Mouse (Mus musculus) spleen, postnatal 4 days (tissue): ENCODE measurements around the gene Dctn1.

Source experiments
- DNase-seq, 2 experiments: peaks; one replicate each; pipeline ENCODE4 v3.0.0; 2022; ENCODE audit warnings: low spot score in 2 of 2

The Dctn1 gene

GRCm38 (mm10) chr6:83165607-83166242 lies at the start of gene Dctn1:
Gene Dctn1, plus strand, starts transcription at chr6:83165920.
- DNase-seq: peak; percentile 94 to 98

- peak in 1 of 2 experiments; percentile 64 for DNase-seq
Measured at GRCm38 (mm10) chr6:83116373-83117164, 49.2 kb upstream of the Dctn1 start.

DNA sequence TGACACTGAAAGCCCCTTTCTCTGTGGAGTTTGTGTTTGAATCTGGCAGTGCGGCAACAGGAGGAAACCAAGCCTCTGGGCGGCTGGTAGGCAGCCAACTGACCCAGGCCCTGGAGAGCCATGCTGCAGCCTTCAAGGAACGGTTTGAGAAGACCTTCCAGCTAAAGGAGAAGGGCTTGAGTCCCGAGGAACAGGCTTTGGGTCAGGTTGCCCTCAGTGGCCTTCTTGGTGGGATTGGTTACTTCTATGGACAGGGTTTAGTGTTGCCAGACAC lies 48.6 kb upstream of the Dctn1 start:
- peak in 1 of 2 experiments; percentile 59 for DNase-seq

DNA sequence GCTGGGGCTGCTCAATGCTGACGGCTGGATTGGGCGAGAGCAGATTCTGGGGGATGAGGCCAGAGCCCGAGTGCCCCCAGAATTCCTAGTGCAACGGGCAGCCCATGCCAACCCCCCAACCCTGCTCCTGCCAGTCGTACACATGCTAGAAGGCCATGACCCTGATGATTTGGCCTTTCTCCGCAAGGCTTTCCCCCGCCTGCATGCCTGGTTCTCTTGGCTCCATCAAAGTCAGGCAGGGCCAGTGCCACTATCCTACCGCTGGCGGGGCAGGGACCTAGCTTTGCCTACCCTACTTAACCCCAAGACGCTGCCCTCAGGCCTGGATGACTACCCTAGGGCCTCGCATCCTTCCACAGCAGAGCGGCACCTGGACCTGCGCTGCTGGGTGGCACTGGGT lies 48.1 kb upstream of the Dctn1 start:
- DNase-seq: no peak

- no peak for DNase-seq
Measured at GRCm38 (mm10) chr6:83118369-83118768, 47.4 kb upstream of the Dctn1 start.

DNA sequence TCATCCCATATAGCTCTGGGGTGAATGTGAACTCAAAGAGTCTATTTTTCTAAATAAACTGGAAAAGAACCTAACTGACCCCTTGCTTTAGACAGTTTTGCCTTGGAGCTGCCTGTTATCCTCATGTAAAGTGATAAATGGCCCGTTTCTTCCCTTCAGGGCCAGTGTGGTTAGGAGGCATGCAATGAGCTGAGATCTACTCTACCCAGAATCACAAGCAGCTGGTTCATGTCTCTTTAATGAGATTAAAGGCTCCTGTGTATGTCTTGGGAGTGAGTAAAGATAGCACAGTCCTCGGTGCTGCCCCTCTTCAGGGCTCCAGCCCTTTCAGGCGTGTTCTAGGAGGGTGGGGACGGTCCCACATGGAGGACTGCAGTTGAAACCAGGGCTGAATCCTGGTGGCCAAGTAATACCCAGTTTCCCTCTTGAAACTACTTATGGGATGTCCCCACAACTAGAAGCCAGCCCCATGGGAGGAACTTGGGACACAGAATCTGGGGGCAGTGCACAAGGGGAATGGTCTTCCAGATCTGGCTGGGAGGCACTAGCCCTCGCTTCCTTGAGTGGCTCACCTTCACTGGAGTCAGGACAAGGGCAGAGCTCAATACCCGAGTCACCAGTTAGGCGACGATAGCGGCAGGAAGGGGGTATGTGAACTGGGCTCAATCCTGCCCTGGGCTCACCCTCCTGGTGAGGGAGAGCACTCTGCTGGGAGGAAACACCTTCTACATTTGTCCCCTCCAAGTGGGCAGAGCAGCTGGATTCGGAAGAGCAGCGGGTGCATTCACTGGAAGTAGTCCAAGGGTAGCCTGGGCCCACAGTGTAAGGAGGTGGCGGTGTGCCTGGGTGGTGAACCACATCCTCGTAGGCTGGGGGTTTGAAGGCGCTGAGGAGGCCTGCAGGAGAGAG lies 46.6 kb upstream of the Dctn1 start:
- DNase-seq: no peak

- DNase-seq: peak in 1 of 2 experiments; percentile 32
Measured at GRCm38 (mm10) chr6:83119734-83120051, 46.0 kb upstream of the Dctn1 start.

GRCm38 (mm10) chr6:83120930-83121862 lies 44.5 kb upstream of the Dctn1 start, which contains the start of gene Wbp1:
Gene Wbp1, minus strand, starts transcription at chr6:83121559.
- peak; percentile 89 to 91 for DNase-seq

DNA sequence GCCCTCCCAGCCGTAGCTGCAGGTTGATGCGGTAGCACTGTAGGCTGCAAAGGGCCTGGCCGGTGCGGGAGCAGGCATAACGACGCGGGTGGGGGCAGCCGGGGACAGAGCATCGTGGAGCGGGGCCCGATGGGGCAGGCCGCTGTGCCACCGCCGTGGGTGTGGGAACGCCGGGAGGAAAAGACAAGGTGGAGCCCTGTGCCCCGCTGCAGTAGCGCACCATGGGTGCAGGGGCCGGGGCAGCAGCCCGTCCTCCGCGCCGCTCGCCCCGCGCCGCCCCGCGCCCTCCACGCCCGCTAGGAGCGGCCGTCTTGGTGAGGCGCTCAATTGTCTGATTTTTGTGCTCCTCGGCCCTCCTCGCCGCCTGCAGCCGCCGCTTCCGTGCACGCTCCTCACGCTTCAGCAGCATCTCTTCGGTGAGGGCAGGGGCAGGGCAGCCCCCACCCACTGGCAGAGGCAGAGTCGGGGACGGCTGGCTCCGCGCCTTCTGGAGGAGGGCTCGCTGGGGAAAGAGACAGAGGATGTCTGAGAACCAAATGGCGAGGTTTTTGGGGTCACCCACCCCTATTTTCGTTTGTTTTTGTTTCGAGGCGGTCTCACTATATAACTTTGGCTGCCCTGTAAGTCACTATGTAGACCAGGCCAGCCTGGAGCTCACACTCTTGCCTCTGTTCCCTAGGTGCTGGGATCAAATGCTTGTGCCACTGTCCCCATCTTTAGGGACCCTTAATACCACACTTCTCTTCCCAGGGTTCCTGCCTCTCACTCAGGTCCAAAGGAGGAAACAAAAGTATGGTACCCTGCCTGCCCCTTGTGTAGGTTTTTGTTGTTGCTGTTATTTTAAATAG lies 43.6 kb upstream of the Dctn1 start:
- peak in 1 of 2 experiments; percentile 86 for DNase-seq

DNA sequence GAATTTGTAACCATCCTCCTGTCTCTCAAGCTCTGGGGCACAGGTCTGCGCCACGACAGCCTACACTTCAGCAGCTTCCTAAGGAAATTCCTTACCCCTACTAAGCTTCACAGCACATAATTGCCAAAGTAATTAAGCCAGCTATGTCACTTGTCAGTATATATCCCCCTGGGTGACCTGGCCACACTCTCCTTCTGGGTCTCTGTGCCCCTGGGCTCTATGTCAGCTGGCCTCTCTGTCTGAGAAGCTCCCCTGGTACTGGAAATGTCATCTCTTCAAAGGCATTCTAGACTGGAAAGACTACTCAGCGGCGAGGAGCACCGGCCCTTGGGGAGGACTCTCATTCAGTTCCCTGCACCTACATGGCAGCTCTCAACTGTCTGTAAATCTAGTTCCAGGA lies 42.8 kb upstream of the Dctn1 start:
- DNase-seq: no peak

DNA sequence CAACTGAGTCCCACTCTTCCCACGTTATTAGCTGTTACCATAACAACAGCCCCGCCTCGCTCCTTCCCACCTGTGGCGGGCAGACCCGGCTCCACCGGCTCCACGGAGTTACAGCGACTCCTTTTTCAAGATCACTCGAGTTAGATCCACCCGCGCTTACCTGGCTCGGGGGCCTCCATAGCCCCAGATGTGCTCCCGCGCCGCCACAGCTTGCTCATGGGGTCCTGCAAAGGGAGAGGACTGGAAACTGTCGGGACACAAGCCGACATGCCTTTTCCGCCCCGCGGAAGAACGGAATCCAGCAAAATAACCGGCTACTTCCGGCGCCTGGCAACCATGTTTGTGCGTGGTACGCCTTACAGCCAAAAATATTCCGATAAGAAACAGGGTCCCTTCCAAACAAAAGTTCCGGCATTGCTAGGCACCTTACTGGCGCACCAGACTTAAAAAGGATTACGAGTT lies 40.8 kb upstream of the Dctn1 start:
- peak; percentile 89 to 92 for DNase-seq

- no peak for DNase-seq
Measured at GRCm38 (mm10) chr6:83125331-83125730, 40.4 kb upstream of the Dctn1 start, which contains the start of gene Ino80b. Gene Ino80b, minus strand, starts transcription at chr6:83125431.

GRCm38 (mm10) chr6:83127419-83127818 lies 38.3 kb upstream of the Dctn1 start:
- no peak for DNase-seq

GRCm38 (mm10) chr6:83131469-83132034 lies 34.2 kb upstream of the Dctn1 start:
- no peak for DNase-seq

DNA sequence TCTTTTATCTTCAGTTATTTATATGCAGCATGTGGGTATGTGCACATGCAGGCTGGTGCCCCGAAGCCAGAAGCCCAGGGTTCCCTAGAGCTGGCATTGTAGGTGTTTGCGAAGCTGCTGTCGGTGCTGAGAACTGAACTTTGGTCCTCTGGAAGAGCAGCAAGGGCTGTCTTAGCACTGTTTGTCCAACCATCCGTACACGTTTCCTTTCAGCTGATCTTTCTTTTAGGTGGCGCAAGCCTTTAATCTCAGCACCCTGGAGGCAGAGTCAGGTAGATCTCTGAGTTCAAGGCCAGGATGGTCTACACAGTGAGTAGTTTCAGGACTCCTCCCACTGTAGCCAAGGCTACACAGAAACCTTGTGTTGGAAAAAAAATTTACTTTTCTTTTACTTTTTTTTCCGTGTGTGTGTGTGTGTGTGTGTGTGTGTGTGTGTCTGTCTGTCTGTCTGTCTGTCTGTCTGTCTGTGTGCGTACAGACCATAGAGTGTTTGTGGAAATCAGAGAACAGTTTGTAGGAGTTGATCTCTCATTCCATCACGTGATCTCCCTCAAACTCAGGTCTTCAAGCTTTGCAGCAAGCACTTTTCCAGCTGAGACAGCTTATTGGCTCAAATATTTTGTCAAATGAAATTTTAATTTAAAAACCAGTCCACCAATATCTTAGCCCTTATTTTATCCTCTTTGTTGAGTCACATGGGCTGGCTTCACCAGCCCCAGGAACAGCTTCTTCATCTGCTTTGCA lies 33.4 kb upstream of the Dctn1 start:
- DNase-seq: no peak

DNA sequence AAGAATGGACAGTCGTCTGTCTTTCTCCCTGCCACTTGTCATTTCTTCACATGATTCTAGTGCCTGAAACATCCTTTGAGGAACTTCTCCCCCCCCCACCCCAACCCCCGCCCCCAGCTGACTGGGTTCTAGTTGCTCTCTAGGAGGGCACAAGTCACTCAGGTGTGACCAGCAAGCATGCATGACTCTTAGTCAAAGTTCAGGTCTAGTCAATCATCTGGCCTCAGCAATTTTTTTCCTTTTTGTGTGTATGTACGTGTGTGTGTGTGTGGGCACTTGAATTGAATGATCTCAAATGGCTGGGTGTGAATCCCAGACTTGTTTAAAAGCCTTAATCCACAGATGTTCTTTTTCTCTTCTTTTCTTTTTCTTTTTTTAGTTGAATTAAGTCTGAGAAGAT lies 31.5 kb upstream of the Dctn1 start:
- DNase-seq: no peak

DNA sequence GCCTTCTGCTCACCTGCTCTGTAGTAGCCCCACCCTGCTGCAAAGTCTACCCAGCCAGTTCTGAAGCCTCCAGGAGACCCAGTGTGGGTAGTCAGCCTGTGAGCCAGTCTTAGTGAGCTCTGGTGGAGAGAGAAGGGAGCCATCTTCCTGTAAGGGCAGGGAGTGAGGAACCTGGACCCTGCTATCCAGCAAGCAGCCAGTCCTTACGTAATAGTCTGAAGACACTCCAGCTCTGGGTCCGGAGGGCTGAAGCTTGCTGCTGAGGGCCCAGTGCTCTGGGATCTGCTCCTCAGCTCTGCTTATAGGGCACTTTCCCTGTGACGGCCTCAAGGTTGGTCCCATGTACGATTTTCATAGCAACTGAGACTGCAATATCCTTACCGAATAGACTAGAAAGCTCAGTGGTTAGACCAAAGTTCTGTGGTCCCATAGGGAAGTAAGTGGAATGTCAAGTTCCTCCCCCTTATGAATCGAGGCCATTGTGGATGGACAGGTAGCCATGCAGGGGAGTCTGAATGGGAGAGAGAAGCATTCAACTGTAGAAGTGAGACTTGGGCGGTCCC lies 30.7 kb upstream of the Dctn1 start, which contains the start of gene Rtkn:
TSS of gene Rtkn (plus strand) at position 513 of the 563 bp plus-strand sequence.
- DNase-seq: no peak

DNA sequence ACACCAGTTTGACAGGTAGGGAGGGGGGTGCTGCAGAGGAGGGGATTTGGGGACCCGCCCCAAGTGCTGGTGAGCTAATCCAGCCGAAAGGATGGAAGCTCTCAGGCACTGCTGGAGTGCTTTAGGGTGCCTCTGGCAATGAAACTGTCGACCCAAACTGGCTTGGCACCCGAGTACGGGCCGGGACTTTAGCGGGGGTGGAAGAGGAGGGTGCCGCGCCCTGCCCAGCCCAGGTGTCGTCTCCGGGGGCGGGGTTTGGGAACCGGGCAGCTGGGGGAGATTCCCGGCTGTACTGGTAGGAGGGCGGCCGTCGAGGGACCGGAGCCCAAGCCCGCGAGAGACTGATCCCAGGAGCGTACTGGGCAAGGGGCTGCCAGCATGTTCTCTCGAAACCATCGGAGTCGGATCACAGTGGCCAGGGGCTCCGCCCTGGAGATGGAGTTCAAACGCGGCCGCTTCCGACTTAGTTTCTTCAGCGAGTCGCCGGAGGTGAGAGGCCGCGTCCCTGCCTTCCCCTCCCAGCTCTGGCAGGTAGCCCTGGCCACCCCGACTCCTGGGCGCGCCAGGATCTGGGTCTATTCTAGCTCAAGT lies 30.1 kb upstream of the Dctn1 start:
- peak in 1 of 2 experiments; percentile 68 for DNase-seq
